ENCODE assay signal across 8 mouse cellular contexts in genomic region chr11:115881002-115881401, GRCm38 (mm10). TPM values are rescaled to one million over a fixed set of nuclear protein-coding genes. Genes with fewer than 3 reads are reported as not detected.
A peak's percentile ranks its signal among the peaks of the same experiment; 100 is the strongest.
DNase-seq lines count a peak whose midpoint lies in the region; ATAC-seq and TF ChIP-seq lines count a peak whose summit lies in the region.

No protein-coding gene starts in this region.

- H3K27me3 ChIP-seq in heart, postnatal 0 days (ENCODE audit: control insufficient read depth, insufficient read depth, low read length), result peaks cover 11% of the 10 kb centered on the region; the same call in 1 of the 2 replicates
- H3K27me3 ChIP-seq in heart, embryonic 11.5 days (ENCODE audit: control insufficient read depth, insufficient read depth, low read length), result peaks cover 18% of the 10 kb centered on the region
- H3K27me3 ChIP-seq in forebrain, embryonic 13.5 days, result peaks cover 14% of the 10 kb centered on the region; the same call in 1 of the 2 replicates

- TF ChIP-seq EP300 in heart, postnatal 0 days (IDR thresholded peaks at IDR 0.05; ENCODE audit: low read depth), result no peak

- no peaks in the 10 kb centered on the region for H3K9me3 ChIP-seq in heart, postnatal 0 days (replicated peaks; ENCODE audit: control insufficient read depth, low read length)
- no peaks in the 10 kb centered on the region for H3K9me3 ChIP-seq in heart, embryonic 11.5 days (replicated peaks; ENCODE audit: control insufficient read depth, low read length)
- H3K9me3 ChIP-seq in forebrain, embryonic 13.5 days (replicated peaks), result no peaks in the 10 kb centered on the region

- TF ChIP-seq CTCF in heart, postnatal 0 days (IDR thresholded peaks at IDR 0.05; ENCODE audit: low read depth), result peak; percentile 55

- WGBS in heart, postnatal 0 days, result 31% methylated on average over 5 of the region's 5 CpGs
- 27% methylated on average over 5 of the region's 5 CpGs for WGBS in heart, embryonic 11.5 days (ENCODE audit: insufficient replicate concordance)
- 25% methylated on average over 5 of the region's 5 CpGs for whole genome bisulfite sequencing in forebrain, embryonic 13.5 days

- DNase-seq in heart, postnatal 0 days (ENCODE audit: low spot score), result no peak
- peak; percentile 78 to 79 for DNase-seq in B cell, adult 2 months
- DNase-seq in adrenal gland, postnatal 25 days, result peak; percentile 62
- peak; percentile 44 for DNase-seq in lung, postnatal 14 days
- no peak for DNase-seq in right cerebral cortex, postnatal 4 days
- DNase-seq in cerebellum, postnatal 14 days, result no peak

- no peak overlapping the region for H3K4me3 ChIP-seq in heart, postnatal 0 days (ENCODE audit: low read depth, low read length)
- H3K4me3 ChIP-seq in heart, embryonic 11.5 days (ENCODE audit: low read depth, low read length), result no peak overlapping the region
- H3K4me3 ChIP-seq in forebrain, embryonic 13.5 days, result no peak overlapping the region

- no peak overlapping the region for H3K4me2 ChIP-seq in heart, postnatal 0 days (ENCODE audit: low read depth, low read length)
- no peak overlapping the region for H3K4me2 ChIP-seq in heart, embryonic 11.5 days
- H3K4me2 ChIP-seq in forebrain, embryonic 13.5 days, result no peak overlapping the region

- no peak for ATAC-seq in heart, postnatal 0 days (ENCODE audit: insufficient read depth, low read depth)
- no peak for ATAC-seq in heart, embryonic 11.5 days (replicated peaks; ENCODE audit: insufficient number of reproducible peaks, low FRiP score, low TSS enrichment)
- no peak for ATAC-seq in forebrain, embryonic 13.5 days

- H3K27ac ChIP-seq in heart, postnatal 0 days (ENCODE audit: low read depth), result no peak overlapping the region
- no peak overlapping the region for H3K27ac ChIP-seq in heart, embryonic 11.5 days (ENCODE audit: low read depth, low read length)
- H3K27ac ChIP-seq in forebrain, embryonic 13.5 days, result no peak overlapping the region

- no peaks in the 10 kb centered on the region for H3K36me3 ChIP-seq in heart, postnatal 0 days (replicated peaks; ENCODE audit: control insufficient read depth, insufficient read depth, low read length)
- H3K36me3 ChIP-seq in heart, embryonic 11.5 days (ENCODE audit: control insufficient read depth, insufficient read depth, low read length), result no peaks in the 10 kb centered on the region
- no peaks in the 10 kb centered on the region for H3K36me3 ChIP-seq in forebrain, embryonic 13.5 days (ENCODE audit: poor library complexity, severe bottlenecking)

- H3K4me1 ChIP-seq in heart, postnatal 0 days (ENCODE audit: control insufficient read depth, insufficient read depth), result no peaks in the 10 kb centered on the region
- H3K4me1 ChIP-seq in heart, embryonic 11.5 days (ENCODE audit: control insufficient read depth, insufficient read depth, low read length), result no peaks in the 10 kb centered on the region
- no peaks in the 10 kb centered on the region for H3K4me1 ChIP-seq in forebrain, embryonic 13.5 days

- no peak overlapping the region for H3K9ac ChIP-seq in heart, postnatal 0 days (replicated peaks; ENCODE audit: low read depth, low read length)
- no peak overlapping the region for H3K9ac ChIP-seq in heart, embryonic 11.5 days (ENCODE audit: low read depth, low read length)
- no peak overlapping the region for H3K9ac ChIP-seq in forebrain, embryonic 13.5 days

RNA-seq across cellular contexts. Expression of gene Smim5, which starts 18.8 kb away (rescaled TPM):
- total RNA-seq in heart, postnatal 0 days (2014; rRNA removed; ENCODE audit: low replicate concordance), result 57.5 and 83.0 TPM in 2 replicates
- polyA plus RNA-seq in heart, postnatal 0 days (2015; fragmentation: Nextera tagmentation; extraction: Ambion mirVana), result 79.3 and 93.3 TPM in 2 replicates
- 19.6 and 21.8 TPM in 2 replicates for polyA plus RNA-seq in heart, embryonic 11.5 days (2014; fragmentation: Nextera tagmentation; extraction: Ambion mirVana)
- total RNA-seq in adrenal gland, postnatal 25 days (2021), result 0.73 TPM in 1 of 2 replicates, not detected in the other
- 1.4 and 1.5 TPM in 2 replicates for polyA plus RNA-seq in forebrain, embryonic 13.5 days (2015; fragmentation: Nextera tagmentation; extraction: Ambion mirVana)

RNA-seq across cellular contexts. Expression of gene Myo15b, which starts 22.8 kb away (rescaled TPM):
- not detected in 2 replicates for total RNA-seq in heart, postnatal 0 days (2014; rRNA removed; ENCODE audit: low replicate concordance)
- polyA plus RNA-seq in heart, postnatal 0 days (2015; fragmentation: Nextera tagmentation; extraction: Ambion mirVana), result 0.04 and 0.11 TPM in 2 replicates
- polyA plus RNA-seq in heart, embryonic 11.5 days (2014; fragmentation: Nextera tagmentation; extraction: Ambion mirVana), result 0.06 and 0.39 TPM in 2 replicates
- 0.36 TPM in 1 of 2 replicates, not detected in the other for total RNA-seq in adrenal gland, postnatal 25 days (2021)
- 0.21 TPM in 1 of 2 replicates, not detected in the other for polyA plus RNA-seq in forebrain, embryonic 13.5 days (2015; fragmentation: Nextera tagmentation; extraction: Ambion mirVana)

RNA-seq across cellular contexts. Expression of gene Smim6, which starts 30.8 kb away (rescaled TPM):
- total RNA-seq in heart, postnatal 0 days (2014; rRNA removed; ENCODE audit: low replicate concordance), result not detected in 2 replicates
- 0.98 and 1.6 TPM in 2 replicates for polyA plus RNA-seq in heart, postnatal 0 days (2015; fragmentation: Nextera tagmentation; extraction: Ambion mirVana)
- 0.46 and 1.2 TPM in 2 replicates for polyA plus RNA-seq in heart, embryonic 11.5 days (2014; fragmentation: Nextera tagmentation; extraction: Ambion mirVana)
- not detected in 2 replicates for total RNA-seq in adrenal gland, postnatal 25 days (2021)
- 0.80 and 0.86 TPM in 2 replicates for polyA plus RNA-seq in forebrain, embryonic 13.5 days (2015; fragmentation: Nextera tagmentation; extraction: Ambion mirVana)

RNA-seq across cellular contexts. Expression of gene Sap30bp, which starts 52.1 kb away (rescaled TPM):
- 11.7 and 17.9 TPM in 2 replicates for total RNA-seq in heart, postnatal 0 days (2014; rRNA removed; ENCODE audit: low replicate concordance)
- 19.0 and 19.6 TPM in 2 replicates for polyA plus RNA-seq in heart, postnatal 0 days (2015; fragmentation: Nextera tagmentation; extraction: Ambion mirVana)
- 27.9 and 28.3 TPM in 2 replicates for polyA plus RNA-seq in heart, embryonic 11.5 days (2014; fragmentation: Nextera tagmentation; extraction: Ambion mirVana)
- total RNA-seq in adrenal gland, postnatal 25 days (2021), result 32.0 and 41.3 TPM in 2 replicates
- 56.1 and 62.4 TPM in 2 replicates for polyA plus RNA-seq in forebrain, embryonic 13.5 days (2015; fragmentation: Nextera tagmentation; extraction: Ambion mirVana)

RNA-seq across cellular contexts. Expression of gene Recql5, which starts 52.3 kb away (rescaled TPM):
- total RNA-seq in heart, postnatal 0 days (2014; rRNA removed; ENCODE audit: low replicate concordance), result 5.4 and 5.8 TPM in 2 replicates
- 6.2 and 6.3 TPM in 2 replicates for polyA plus RNA-seq in heart, postnatal 0 days (2015; fragmentation: Nextera tagmentation; extraction: Ambion mirVana)
- 12.3 and 13.0 TPM in 2 replicates for polyA plus RNA-seq in heart, embryonic 11.5 days (2014; fragmentation: Nextera tagmentation; extraction: Ambion mirVana)
- 31.4 and 37.1 TPM in 2 replicates for total RNA-seq in adrenal gland, postnatal 25 days (2021)
- polyA plus RNA-seq in forebrain, embryonic 13.5 days (2015; fragmentation: Nextera tagmentation; extraction: Ambion mirVana), result 24.4 and 29.6 TPM in 2 replicates

Comparison
In these comparisons a context has a peak if more than half of its experiments do, and no peak if none do; other contexts are left out.
1. DNase-seq: peak in B cell, adult 2 months (2 of 2), adrenal gland, postnatal 25 days (single experiment) and lung, postnatal 14 days (single experiment); none in heart, postnatal 0 days (single experiment), right cerebral cortex, postnatal 4 days (single experiment) and cerebellum, postnatal 14 days (0 of 2).